Mouse (Mus musculus) E14TG2a.4 (cell line): ENCODE data around the gene Pcif1.

ENCODE experiments used
- CTCF ChIP-seq: conservative IDR thresholded peaks from 2 replicates; pipeline ENCODE4 v1.5.1; 2014; ENCODE audit warnings: low read length
- POU5F1 ChIP-seq: IDR thresholded peaks from 2 replicates; pipeline ENCODE4 v1.6.1; 2014; ENCODE audit warnings: low read length, borderline replicate concordance

GRCm38 (mm10) chr2:164935991-164936390 lies 56.9 kb downstream of the Pcif1 start:
- TF ChIP-seq CTCF (no peak), POU5F1 (no peak)
